In the genomic region with DNA sequence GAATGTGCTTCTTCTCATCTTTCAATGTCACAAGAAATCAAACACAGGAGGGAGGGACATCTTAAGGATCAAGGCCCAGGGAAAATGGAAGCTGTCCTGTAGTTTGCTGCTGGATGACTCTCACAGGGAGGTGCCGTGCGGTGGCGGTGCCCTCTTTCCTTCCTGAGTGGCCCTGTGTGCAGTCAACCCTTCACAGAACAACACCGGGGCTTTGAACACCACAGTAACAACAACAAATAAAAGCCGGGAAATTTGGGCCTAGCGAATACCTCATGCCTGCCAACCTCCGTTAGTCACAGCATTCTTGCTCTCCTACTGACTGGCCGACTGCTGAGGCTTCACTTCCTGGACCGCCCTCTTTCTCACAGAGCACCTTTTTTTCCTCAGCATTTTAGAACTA, we compare ENCODE assay signal across 12 mouse cellular contexts. TPM values are rescaled to one million over a fixed set of nuclear protein-coding genes. Genes with fewer than 3 reads are reported as not detected.
DNase-seq lines count a peak whose midpoint lies in the region; ATAC-seq lines count a peak whose summit lies in the region.
"Had no signal": no experiment of that assay in that cellular context is flagged by ENCODE, and none has a peak within 500 bp of the region (broad histone marks: within the 10 kb centered on the region; RNA-seq: fewer than 3 reads in every experiment).

No protein-coding gene starts in this region.

- DNase-seq in heart, postnatal 25 days (ENCODE audit: low spot score): no peak
- DNase-seq in CD4-positive helper T cell, adult 2 months (ENCODE audit: low read depth, low spot score): peak; percentile 25
- DNase-seq in embryo, embryonic 10.5 days (ENCODE audit: low spot score): peak; percentile 22
- DNase-seq in cerebellum, postnatal 4 days (ENCODE audit: low spot score in 2 of 2): no peak
- DNase-seq in right cerebral cortex, adult 18-20 months: no peak
- DNase-seq: cerebellum, postnatal 14 days; forebrain, postnatal 0 days had no signal

- no peak overlapping the region for H3K27ac ChIP-seq in heart, embryonic 13.5 days (replicated peaks)
- H3K27ac ChIP-seq in lung, embryonic 16.5 days (ENCODE audit: low read length): peak overlapping the region; percentile 55
- H3K27ac ChIP-seq: limb, embryonic 12.5 days had no signal

- 42% methylated on average over 9 of the region's 9 CpGs for WGBS in heart, embryonic 13.5 days
- 29% methylated on average over 9 of the region's 9 CpGs for WGBS in lung, embryonic 16.5 days

- H3K4me2 ChIP-seq in heart, embryonic 13.5 days: peak overlapping the region; percentile 41
- peak overlapping the region; percentile 43 for H3K4me2 ChIP-seq in lung, embryonic 16.5 days (ENCODE audit: low read depth, low read length)
- H3K4me2 ChIP-seq: limb, embryonic 12.5 days had no signal

- H3K9me3 ChIP-seq in heart, embryonic 13.5 days: no peaks in the 10 kb centered on the region
- H3K9me3 ChIP-seq in lung, embryonic 16.5 days (ENCODE audit: control insufficient read depth, low read length): no peaks in the 10 kb centered on the region
- H3K9me3 ChIP-seq: limb, embryonic 12.5 days had no signal

- 0 out of 2 replicates have a peak, but pooled peaks cover 6% of the 10 kb centered on the region for H3K27me3 ChIP-seq in heart, embryonic 13.5 days (replicated peaks)
- H3K27me3 ChIP-seq in lung, embryonic 16.5 days (ENCODE audit: control insufficient read depth, insufficient read depth, low read depth, low read length): no peaks in the 10 kb centered on the region
- H3K27me3 ChIP-seq: limb, embryonic 12.5 days had no signal

- H3K9ac ChIP-seq in heart, embryonic 13.5 days: no peak overlapping the region
- peak overlapping the region; percentile 30; the same call in 1 of the 2 replicates for H3K9ac ChIP-seq in lung, embryonic 16.5 days (ENCODE audit: low read length)
- H3K9ac ChIP-seq: forebrain, postnatal 0 days; limb, embryonic 12.5 days had no signal

- intact Hi-C loops in heart, postnatal 25 days (cut with DNase I): no loop called here

- no peaks in the 10 kb centered on the region for H3K36me3 ChIP-seq in heart, embryonic 13.5 days
- no peaks in the 10 kb centered on the region for H3K36me3 ChIP-seq in lung, embryonic 16.5 days (ENCODE audit: control insufficient read depth, insufficient read depth, low read length)
- H3K36me3 ChIP-seq: limb, embryonic 12.5 days had no signal

- no peak for ATAC-seq in heart, embryonic 13.5 days (ENCODE audit: extremely low read depth, insufficient number of reproducible peaks, low FRiP score, low TSS enrichment)
- ATAC-seq in lung, embryonic 16.5 days (ENCODE audit: low read depth): peak; percentile 41
- ATAC-seq in CD4-positive, CD25-positive, alpha-beta regulatory T cell, adult 4 months: no peak
- ATAC-seq: forebrain, postnatal 0 days had no signal

- H3K4me3 ChIP-seq in heart, embryonic 13.5 days: no peak overlapping the region
- peak overlapping the region; percentile 30 for H3K4me3 ChIP-seq in lung, embryonic 16.5 days (ENCODE audit: low read length)
- H3K4me3 ChIP-seq: limb, embryonic 12.5 days had no signal

- H3K4me1 ChIP-seq in heart, embryonic 13.5 days: peaks cover 15% of the 10 kb centered on the region
- H3K4me1 ChIP-seq in lung, embryonic 16.5 days (replicated peaks; ENCODE audit: control insufficient read depth, insufficient read depth, low read length): peaks cover 5% of the 10 kb centered on the region

RNA-seq across cellular contexts. Expression of a gene that starts 9.1 kb away (rescaled TPM):
- polyA plus RNA-seq in heart, embryonic 13.5 days (2015; fragmentation: Nextera tagmentation; extraction: Ambion mirVana): 0.06 and 0.16 TPM in 2 replicates
- under 1 TPM; 0.06 to 0.08 TPM for total RNA-seq in heart, postnatal 25 days (2021)
- 2.8 and 3.3 TPM in 2 replicates for polyA plus RNA-seq in lung, embryonic 16.5 days (2015; fragmentation: Nextera tagmentation; extraction: Ambion mirVana)
- under 1 TPM; 0.13 to 0.38 TPM for polyA plus RNA-seq in CD4-positive, CD25-positive, alpha-beta regulatory T cell, adult 4 months (2017; shearing (Covaris generic))
- total RNA-seq: megakaryocyte-erythroid progenitor cell, adult 5-6 weeks had no signal

RNA-seq across cellular contexts. Expression of a gene that starts 45.9 kb away (rescaled TPM):
- 21.9 and 26.0 TPM in 2 replicates for polyA plus RNA-seq in heart, embryonic 13.5 days (2015; fragmentation: Nextera tagmentation; extraction: Ambion mirVana)
- 10 to 100 TPM in 1 of 2 experiments, 1 to 10 TPM in 1; 9.7 to 10.8 TPM for total RNA-seq in heart, postnatal 25 days (2021)
- 28.6 and 29.0 TPM in 2 replicates for polyA plus RNA-seq in lung, embryonic 16.5 days (2015; fragmentation: Nextera tagmentation; extraction: Ambion mirVana)
- polyA plus RNA-seq in CD4-positive, CD25-positive, alpha-beta regulatory T cell, adult 4 months (2017; shearing (Covaris generic)): 1 to 10 TPM; 1.5 to 3.5 TPM

Comparison
In these comparisons a context has a peak if more than half of its experiments do, and no peak if none do; other contexts are left out.
1. DNase-seq: peak in CD4-positive helper T cell, adult 2 months (single experiment) and embryo, embryonic 10.5 days (single experiment); none in heart, postnatal 25 days (single experiment), cerebellum, postnatal 4 days (0 of 2) and right cerebral cortex, adult 18-20 months (single experiment).